Mouse (Mus musculus) CH12.LX (cell line): ENCODE measurements around the gene Rybp. TPM values are rescaled to one million over a fixed set of nuclear protein-coding genes. Genes with fewer than 3 reads are reported as not detected.

ENCODE experiments used
- DNase-seq: peaks from one replicate; pipeline ENCODE4 v3.0.0-alpha.2; 2013; ENCODE audit errors: extremely low read depth
- H3K27ac ChIP-seq: 2 replicates; pipeline ENCODE4 v1.5.1; 2012; ENCODE audit warnings: low read depth, mild to moderate bottlenecking, control low read depth, moderate library complexity; ENCODE audit not compliant: insufficient read depth
- H3K27me3 ChIP-seq: replicated peaks from 2 replicates; pipeline ENCODE3; 2012; ENCODE audit warnings: inconsistent platforms
- H3K36me3 ChIP-seq, 2 experiments: replicated peaks in 1 of 2; 2 replicates each; pipeline versions ENCODE3 to v1.6.1; 2012; ENCODE audit warnings: inconsistent platforms in 1 of 2, low read length in 1 of 2, mild to moderate bottlenecking in 1 of 2, mixed read lengths in 1 of 2, moderate library complexity in 1 of 2; ENCODE audit not compliant: control insufficient read depth in 1 of 2, insufficient read depth in 1 of 2
- H3K4me1 ChIP-seq, 2 experiments: 2 replicates each; pipeline ENCODE4 v1.6.1; 2012; ENCODE audit warnings: inconsistent platforms in 1 of 2, moderate library complexity in 1 of 2; ENCODE audit not compliant: insufficient read depth in 2 of 2, control insufficient read depth in 1 of 2
- H3K4me2 ChIP-seq: 2 replicates; pipeline ENCODE4 v1.6.1; 2012; ENCODE audit warnings: low read depth, mild to moderate bottlenecking, control low read depth; ENCODE audit not compliant: poor library complexity, insufficient read depth, severe bottlenecking
- H3K4me3 ChIP-seq, 3 experiments: fragments of 150-350 bp in 1 of 3; sonication (generic) in 1 of 3; replicated peaks in 1 of 3; 2 replicates each; pipeline versions ENCODE3 to v1.5.1; 2011 to 2012; ENCODE audit warnings: low read depth in 2 of 3, low read length in 2 of 3, mild to moderate bottlenecking in 2 of 3, moderate library complexity in 2 of 3, control low read depth in 1 of 3, improper control_type of control experiment in 1 of 3, inconsistent platforms in 1 of 3, mixed read lengths in 1 of 3; ENCODE audit not compliant: poor library complexity in 1 of 3
- H3K79me2 ChIP-seq: replicated peaks from 2 replicates; pipeline ENCODE4 v1.6.1; 2012; ENCODE audit warnings: mild to moderate bottlenecking, moderate library complexity; ENCODE audit not compliant: control insufficient read depth, poor library complexity, insufficient read depth, severe bottlenecking; ENCODE audit errors: extremely low read depth
- H3K9ac ChIP-seq: 2 replicates; pipeline ENCODE4 v1.6.1; 2012; ENCODE audit warnings: low read depth, mild to moderate bottlenecking, control low read depth, moderate library complexity; ENCODE audit not compliant: insufficient read depth
- H3K9me3 ChIP-seq: replicated peaks from 2 replicates; pipeline ENCODE3; 2012; ENCODE audit warnings: low read length, inconsistent platforms, mixed read lengths
- ELF1 ChIP-seq: IDR thresholded peaks from 2 replicates; pipeline ENCODE4 v1.6.1; 2014; ENCODE audit warnings: low read depth, mild to moderate bottlenecking, inconsistent platforms, low read length, improper control_type of control experiment
- EP300 ChIP-seq: IDR thresholded peaks from 2 replicates; pipeline ENCODE4 v1.6.1; 2011; ENCODE audit warnings: low read length, improper control_type of control experiment
- ETS1 ChIP-seq: conservative IDR thresholded peaks from 2 replicates; pipeline ENCODE4 v1.6.1; 2012; ENCODE audit warnings: low read depth, mild to moderate bottlenecking, inconsistent platforms, low read length, improper control_type of control experiment, moderate library complexity
- GABPA ChIP-seq: IDR thresholded peaks from 2 replicates; pipeline ENCODE4 v1.6.1; 2012; ENCODE audit warnings: low read depth, low read length, improper control_type of control experiment, inconsistent platforms; ENCODE audit not compliant: insufficient replicate concordance
- IRF4 ChIP-seq: IDR thresholded peaks from 2 replicates; pipeline ENCODE4 v1.6.1; 2014; ENCODE audit warnings: low read depth, mild to moderate bottlenecking, inconsistent platforms, low read length, improper control_type of control experiment
- JUND ChIP-seq: conservative IDR thresholded peaks from 2 replicates; pipeline ENCODE4 v1.6.1; 2011; ENCODE audit warnings: low read depth, low read length, improper control_type of control experiment
- MAX ChIP-seq: IDR thresholded peaks from 2 replicates; pipeline ENCODE4 v1.6.1; 2011; ENCODE audit warnings: low read length, improper control_type of control experiment
- MYC ChIP-seq: IDR thresholded peaks from 2 replicates; pipeline ENCODE4 v1.6.1; 2011; ENCODE audit warnings: low read depth, mild to moderate bottlenecking, improper control_type of control experiment, low read length
- NRF1 ChIP-seq: IDR thresholded peaks from 2 replicates; pipeline ENCODE4 v1.6.1; 2014; ENCODE audit warnings: low read depth, mild to moderate bottlenecking, inconsistent platforms, low read length, improper control_type of control experiment, moderate library complexity
- PAX5 ChIP-seq: IDR thresholded peaks from 2 replicates; pipeline ENCODE4 v1.6.1; 2012; ENCODE audit warnings: low read length, inconsistent platforms, mixed read lengths
- RCOR1 ChIP-seq: conservative IDR thresholded peaks from 2 replicates; pipeline ENCODE4 v1.6.1; 2012; ENCODE audit warnings: low read depth, mild to moderate bottlenecking, inconsistent platforms, low read length, improper control_type of control experiment
- SMC3 ChIP-seq: IDR thresholded peaks from 2 replicates; pipeline ENCODE4 v1.6.1; 2011; ENCODE audit warnings: low read depth, low read length, improper control_type of control experiment
- TBP ChIP-seq: conservative IDR thresholded peaks from 2 replicates; pipeline ENCODE4 v1.6.1; 2011; ENCODE audit warnings: low read depth, low read length, improper control_type of control experiment
- TCF12 ChIP-seq: IDR thresholded peaks from 2 replicates; pipeline ENCODE4 v1.6.1; 2014; ENCODE audit warnings: low read depth, mild to moderate bottlenecking, inconsistent platforms, low read length, improper control_type of control experiment
- UBTF ChIP-seq: IDR thresholded peaks from 2 replicates; pipeline ENCODE4 v1.6.1; 2012; ENCODE audit warnings: low read depth, mild to moderate bottlenecking, inconsistent platforms, low read length, improper control_type of control experiment, moderate library complexity
- USF2 ChIP-seq: conservative IDR thresholded peaks from 2 replicates; pipeline ENCODE4 v1.6.1; 2011; ENCODE audit warnings: low read depth, low read length, improper control_type of control experiment
- ZC3H11A ChIP-seq: IDR thresholded peaks from 2 replicates; pipeline ENCODE4 v1.6.1; 2012; ENCODE audit warnings: low read depth, mild to moderate bottlenecking, inconsistent platforms, low read length, improper control_type of control experiment
- dilution Hi-C: fragments of 300-500 bp; cut with MboI; formaldehyde crosslinking; loops from 2 replicates; pipeline ENCODE4 v1.14.3; 2020; ENCODE audit warnings: low sequenced_read_pairs; ENCODE audit not compliant: extremely low pct_unique_long_range_greater_than_20kb, extremely low pct_ligation_motif_present
- in situ Hi-C: fragments of 300-500 bp; cut with MboI; formaldehyde crosslinking; loops from 3 replicates; pipeline ENCODE4 v1.14.3; 2019; ENCODE audit warnings: low sequenced_read_pairs, low pct_ligation_motif_present, low pct_unique_long_range_greater_than_20kb, mixed read lengths
- polyA plus RNA-seq: library from polyadenylated mRNA; unstranded; fragments of >175 nt; gene quantifications from 2 replicates; pipeline ENCODE4 v1.2.1, GENCODE M21; 2012; ENCODE audit warnings: low read depth; ENCODE audit not compliant: insufficient read length
- total RNA-seq, 2 experiments: library from RNA; depleted of rRNA; stranded (reverse); fragments of 300-350 nt in 1 of 2; fragments of >200 nt in 1 of 2; gene quantifications; 2 replicates each; pipeline ENCODE4 v1.2.3; 2012 to 2014

Gene Rybp
- total and polyA plus RNA-seq, 3 experiments, result 9.1 to 27.4 (median 23.6) TPM

GRCm38 (mm10) chr6:100187821-100188220, 99.5 kb downstream of the Rybp start:
- in situ Hi-C loops, result no loop called here
- Histone ChIP-seq H3K9ac (no peak overlapping the region), H3K4me2 (no peak overlapping the region), H3K9me3 (no peaks in the 10 kb centered on the region), H3K27me3 (no peaks in the 10 kb centered on the region), H3K4me1 (peaks cover 0 to 24% of the 10 kb centered on the region in 2 experiments; a peak in 2 of 4 replicates), H3K36me3 (no peaks in the 10 kb centered on the region), H3K79me2 (no peaks in the 10 kb centered on the region)
- no peak for TF ChIP-seq ELF1
- no peak for TF ChIP-seq NRF1
- no peak for TF ChIP-seq EP300
- TF ChIP-seq ETS1, result no peak
- TF ChIP-seq JUND, result no peak
- TF ChIP-seq SMC3, result no peak
- no peak for TF ChIP-seq USF2
- no peak for TF ChIP-seq MAX
- no peak for TF ChIP-seq IRF4
- TF ChIP-seq GABPA, result no peak
- no peak for TF ChIP-seq ZC3H11A
- no peak for TF ChIP-seq RCOR1
- TF ChIP-seq, all 38 proteins: peak for 0
- Histone ChIP-seq H3K4me3 (no peak overlapping the region), H3K27ac (no peak overlapping the region)
- dilution Hi-C loops, result no loop called here
- no peak for DNase-seq

- Histone ChIP-seq H3K36me3 (no peaks in the 10 kb centered on the region), H3K4me1 (peaks cover 0 to 18% of the 10 kb centered on the region in 2 experiments; a peak in 2 of 4 replicates), H3K27me3 (no peaks in the 10 kb centered on the region), H3K4me3 (no peak overlapping the region), H3K9ac (no peak overlapping the region), H3K9me3 (no peaks in the 10 kb centered on the region), H3K27ac (no peak overlapping the region), H3K79me2 (no peaks in the 10 kb centered on the region), H3K4me2 (no peak overlapping the region)
- dilution Hi-C loops, result no loop called here
- no peak for TF ChIP-seq MAX
- no peak for TF ChIP-seq ETS1
- no peak for TF ChIP-seq EP300
- TF ChIP-seq TBP, result no peak
- no peak for TF ChIP-seq RCOR1
- TF ChIP-seq MYC, result no peak
- TF ChIP-seq PAX5, result no peak
- no peak for TF ChIP-seq TCF12
- TF ChIP-seq UBTF, result no peak
- in situ Hi-C loops, result no loop called here
- DNase-seq, result no peak
These were observed 100.5 kb downstream of the Rybp start for GRCm38 (mm10) chr6:100186789-100187188.
